Mouse (Mus musculus): ENCODE results near the gene Rhbdd1. TPM values are rescaled to one million over a fixed set of nuclear protein-coding genes. Genes with fewer than 3 reads are reported as not detected.
A peak's percentile ranks its signal among the peaks of the same experiment; 100 is the strongest.

Gene Rhbdd1
- total and polyA plus RNA-seq, 3 experiments, result 7.5 to 10.4 TPM; not detected in 1

- H3K36me3 ChIP-seq (ENCODE audit: control insufficient read depth in 1 of 2, insufficient read depth in 2 of 2, low read length in 2 of 2), result no peaks in the 10 kb centered on the region
- H3K27me3 ChIP-seq (ENCODE audit: control insufficient read depth in 1 of 2, insufficient read depth in 2 of 2, low read length in 2 of 2), result no peaks in the 10 kb centered on the region
- TF ChIP-seq NRF1 (IDR thresholded peaks at IDR 0.05; ENCODE audit: insufficient read depth, low read depth, low read length, poor library complexity, severe bottlenecking) (no peak), ZNF384 (IDR thresholded peaks at IDR 0.05; ENCODE audit: low read depth, low read length) (peak; percentile 66)
- H3K9ac ChIP-seq (ENCODE audit: control insufficient read depth, low read depth, low read length, poor library complexity, severe bottlenecking), result no peak overlapping the region
- H3K27ac ChIP-seq (ENCODE audit: control insufficient read depth, low read depth, low read length), result no peak overlapping the region
- no peak for DNase-seq (ENCODE audit: low read depth, low spot score)
- H3K9me3 ChIP-seq (replicated peaks; ENCODE audit: insufficient read depth, low read length), result no peaks in the 10 kb centered on the region
- no peak overlapping the region for H3K4me3 ChIP-seq (ENCODE audit: control insufficient read depth in 1 of 2, insufficient read depth in 1 of 2, low read depth in 2 of 2, low read length in 2 of 2)
- peaks cover 2% of the 10 kb centered on the region for H3K79me2 ChIP-seq (ENCODE audit: control insufficient read depth, insufficient read depth, low read length, poor library complexity)
- no peaks in the 10 kb centered on the region for H3K4me1 ChIP-seq (ENCODE audit: control insufficient read depth in 1 of 2, insufficient read depth in 2 of 2, low read length in 2 of 2)
These were observed 13.1 kb downstream of the Rhbdd1 start for GRCm38 (mm10) chr1:82329237-82329953.

DNA sequence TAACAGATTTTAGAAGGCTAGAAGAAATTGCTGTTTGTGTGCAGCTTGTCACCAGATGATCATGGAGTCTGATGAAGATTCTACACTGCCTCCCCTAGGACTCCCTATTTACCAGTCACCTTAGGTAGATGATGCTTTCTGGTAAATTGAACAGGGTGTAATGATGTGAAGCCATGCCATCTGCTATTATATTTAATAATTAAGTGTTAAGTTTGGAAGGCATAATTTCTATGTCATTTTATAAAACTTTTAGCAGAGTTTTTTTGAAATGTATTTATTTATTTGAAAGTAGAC, 13.6 kb downstream of the Rhbdd1 start:
- Histone ChIP-seq H3K27me3 (ENCODE audit: control insufficient read depth in 1 of 2, insufficient read depth in 2 of 2, low read length in 2 of 2) (no peaks in the 10 kb centered on the region), H3K4me1 (ENCODE audit: control insufficient read depth in 1 of 2, insufficient read depth in 2 of 2, low read length in 2 of 2) (no peaks in the 10 kb centered on the region), H3K27ac (ENCODE audit: control insufficient read depth, low read depth, low read length) (no peak overlapping the region), H3K9me3 (replicated peaks; ENCODE audit: insufficient read depth, low read length) (no peaks in the 10 kb centered on the region), H3K79me2 (ENCODE audit: control insufficient read depth, insufficient read depth, low read length, poor library complexity) (peaks cover 2% of the 10 kb centered on the region), H3K36me3 (ENCODE audit: control insufficient read depth in 1 of 2, insufficient read depth in 2 of 2, low read length in 2 of 2) (no peaks in the 10 kb centered on the region), H3K9ac (ENCODE audit: control insufficient read depth, low read depth, low read length, poor library complexity, severe bottlenecking) (no peak overlapping the region), H3K4me3 (ENCODE audit: control insufficient read depth in 1 of 2, insufficient read depth in 1 of 2, low read depth in 2 of 2, low read length in 2 of 2) (no peak overlapping the region)
- TF ChIP-seq CHD1 (IDR thresholded peaks at IDR 0.05; ENCODE audit: low read depth, low read length) (no peak), POLR2AphosphoS2 (IDR thresholded peaks at IDR 0.05; ENCODE audit: low read length) (no peak)
- DNase-seq (ENCODE audit: low read depth, low spot score), result no peak

GRCm38 (mm10) chr1:82334506-82334905, 18.3 kb downstream of the Rhbdd1 start:
- no peaks in the 10 kb centered on the region for H3K4me1 ChIP-seq (ENCODE audit: control insufficient read depth in 1 of 2, insufficient read depth in 2 of 2, low read length in 2 of 2)

More at GRCm38 (mm10) chr1:82334506-82334905, 18.3 kb downstream of the Rhbdd1 start:
- H3K79me2 ChIP-seq (ENCODE audit: control insufficient read depth, insufficient read depth, low read length, poor library complexity), result no peaks in the 10 kb centered on the region
- no peaks in the 10 kb centered on the region for H3K9me3 ChIP-seq (replicated peaks; ENCODE audit: insufficient read depth, low read length)
- H3K9ac ChIP-seq (ENCODE audit: control insufficient read depth, low read depth, low read length, poor library complexity, severe bottlenecking), result no peak overlapping the region
- H3K36me3 ChIP-seq (ENCODE audit: control insufficient read depth in 1 of 2, insufficient read depth in 2 of 2, low read length in 2 of 2), result no peaks in the 10 kb centered on the region
- no peak overlapping the region for H3K4me3 ChIP-seq (ENCODE audit: control insufficient read depth in 1 of 2, insufficient read depth in 1 of 2, low read depth in 2 of 2, low read length in 2 of 2)
- TF ChIP-seq UBTF (IDR thresholded peaks at IDR 0.05; ENCODE audit: borderline replicate concordance, insufficient read depth, low read depth, low read length) (no peak), ZKSCAN1 (IDR thresholded peaks at IDR 0.05; ENCODE audit: low read depth, low read length) (no peak), MAZ (IDR thresholded peaks at IDR 0.05; ENCODE audit: low read depth, low read length) (no peak), KAT2A (conservative IDR thresholded peaks at IDR 0.05; ENCODE audit: low read depth, low read length) (no peak), SMC3 (IDR thresholded peaks at IDR 0.05; ENCODE audit: low read depth, low read length) (no peak), TAL1 (IDR thresholded peaks at IDR 0.05; ENCODE audit: low read length) (no peak), TBP (IDR thresholded peaks at IDR 0.05; ENCODE audit: low read depth, low read length) (no peak), POLR2AphosphoS5 (IDR thresholded peaks at IDR 0.05; ENCODE audit: borderline replicate concordance, low read depth, low read length) (no peak), MAFK (IDR thresholded peaks at IDR 0.05; ENCODE audit: borderline replicate concordance, low read depth, low read length) (no peak), POLR2A (IDR thresholded peaks at IDR 0.05; ENCODE audit: control insufficient read depth in 1 of 2, insufficient read depth in 1 of 2, low read depth in 1 of 2, low read length in 2 of 2, poor library complexity in 1 of 2) (no peak), MEF2A (IDR thresholded peaks at IDR 0.05; ENCODE audit: extremely low read depth, insufficient replicate concordance, low read depth, low read length, poor library complexity, severe bottlenecking) (no peak), NRF1 (IDR thresholded peaks at IDR 0.05; ENCODE audit: insufficient read depth, low read depth, low read length, poor library complexity, severe bottlenecking) (no peak), MXI1 (IDR thresholded peaks at IDR 0.05; ENCODE audit: low read depth, low read length) (no peak), POLR2AphosphoS2 (IDR thresholded peaks at IDR 0.05; ENCODE audit: low read length) (no peak), E2F4 (IDR thresholded peaks at IDR 0.05; ENCODE audit: borderline replicate concordance, low read depth, low read length) (no peak), BHLHE40 (IDR thresholded peaks at IDR 0.05; ENCODE audit: borderline replicate concordance, low read depth, low read length) (no peak)
- no peak for DNase-seq (ENCODE audit: low read depth, low spot score)
- H3K27me3 ChIP-seq (ENCODE audit: control insufficient read depth in 1 of 2, insufficient read depth in 2 of 2, low read length in 2 of 2), result no peaks in the 10 kb centered on the region
- no peak overlapping the region for H3K27ac ChIP-seq (ENCODE audit: control insufficient read depth, low read depth, low read length)

Data from MEL (cell line).